Mouse (Mus musculus): ENCODE results near the gene Bpifb6. TPM values are rescaled to one million over a fixed set of nuclear protein-coding genes. Genes with fewer than 3 reads are reported as not detected.

Bpifb6 gene
- total RNA-seq (2017), result 0.74 TPM in 1 of 2 replicates, not detected in the other

DNA sequence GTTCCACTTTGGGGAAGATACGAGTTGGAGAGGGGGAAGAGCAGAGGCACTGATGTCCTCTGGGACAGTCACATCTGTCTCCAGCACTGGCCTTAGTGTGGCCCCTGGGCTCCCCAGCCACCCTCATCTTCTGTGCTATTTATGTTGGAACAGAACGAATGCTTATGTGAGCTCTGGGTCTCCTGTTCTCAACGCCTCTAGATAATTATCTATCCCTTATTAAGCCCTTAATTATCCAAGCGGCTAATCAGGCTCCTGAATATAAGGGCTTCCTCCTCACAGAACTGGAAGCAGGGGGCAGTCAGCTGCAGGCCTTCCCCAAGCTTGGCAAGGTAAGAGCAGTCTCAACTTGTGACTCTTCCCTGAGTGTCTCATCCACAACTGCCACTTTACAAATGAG, at the start of gene Bpifb6:
Bpifb6 (plus strand) TSS at position 301 of the 400 bp plus-strand sequence.
- ATAC-seq (ENCODE audit: extremely low read depth, insufficient number of reproducible peaks, low FRiP score, poor library complexity, severe bottlenecking), result no peak

DNA sequence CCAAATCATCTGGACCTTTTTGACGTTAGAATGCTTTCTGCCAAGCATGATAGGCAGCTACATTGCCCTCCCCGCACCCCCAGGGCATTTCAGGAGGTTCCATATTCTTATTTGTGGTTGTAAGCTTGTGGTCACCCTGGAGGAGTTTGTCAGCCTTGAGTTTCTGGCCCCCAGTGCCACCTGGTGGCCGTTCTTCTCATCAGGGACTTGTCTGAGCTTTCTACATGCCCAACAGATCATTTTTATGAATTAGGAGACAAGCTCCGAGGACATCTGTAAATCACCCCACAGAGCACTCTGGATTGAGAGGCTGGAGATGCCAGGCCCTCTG, 49.2 kb upstream of the Bpifb6 start:
- no peak for ATAC-seq (ENCODE audit: extremely low read depth, insufficient number of reproducible peaks, low FRiP score, poor library complexity, severe bottlenecking)

DNA sequence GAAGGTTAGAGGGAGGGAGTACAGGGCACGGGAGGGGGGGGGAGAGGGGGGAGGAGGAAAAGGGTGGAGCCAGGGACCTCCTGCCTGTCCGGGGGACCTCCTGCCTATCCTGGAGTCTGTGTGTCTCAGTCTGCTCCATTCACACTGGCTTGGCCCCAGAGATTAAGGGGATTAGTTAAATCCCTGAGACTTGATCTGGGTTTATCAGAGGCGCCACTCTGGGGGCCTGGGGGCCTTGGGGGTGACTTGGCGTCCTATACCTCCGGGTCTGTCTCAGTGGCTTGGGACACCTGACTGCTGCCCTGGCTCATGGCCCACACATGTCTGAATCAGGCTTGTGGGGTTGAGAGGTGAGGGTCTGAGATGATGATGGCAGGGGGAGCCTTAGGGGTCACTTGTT, 46.6 kb upstream of the Bpifb6 start:
- ATAC-seq (ENCODE audit: extremely low read depth, insufficient number of reproducible peaks, low FRiP score, poor library complexity, severe bottlenecking), result no peak

DNA sequence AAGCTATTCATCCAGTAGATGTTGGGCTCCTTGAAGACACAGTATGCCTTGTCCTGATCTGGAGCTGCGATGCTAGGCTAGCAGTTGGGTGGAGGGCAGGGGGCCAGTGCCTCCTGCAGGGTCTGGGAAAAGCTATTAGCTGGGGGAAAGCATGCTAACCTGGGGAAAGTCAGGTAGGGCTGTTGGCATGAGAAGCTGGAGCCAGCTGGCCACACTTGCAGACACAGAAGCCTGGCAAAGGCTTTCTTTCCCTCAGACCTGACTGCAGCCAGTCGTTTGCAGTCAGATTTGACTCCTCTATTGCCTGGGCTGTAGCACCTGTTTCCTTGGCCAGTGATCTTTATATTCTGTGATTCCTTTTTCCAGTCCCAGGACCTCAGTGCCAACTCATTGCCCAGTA, 40.6 kb upstream of the Bpifb6 start:
- no peak for ATAC-seq (ENCODE audit: extremely low read depth, insufficient number of reproducible peaks, low FRiP score, poor library complexity, severe bottlenecking)

DNA sequence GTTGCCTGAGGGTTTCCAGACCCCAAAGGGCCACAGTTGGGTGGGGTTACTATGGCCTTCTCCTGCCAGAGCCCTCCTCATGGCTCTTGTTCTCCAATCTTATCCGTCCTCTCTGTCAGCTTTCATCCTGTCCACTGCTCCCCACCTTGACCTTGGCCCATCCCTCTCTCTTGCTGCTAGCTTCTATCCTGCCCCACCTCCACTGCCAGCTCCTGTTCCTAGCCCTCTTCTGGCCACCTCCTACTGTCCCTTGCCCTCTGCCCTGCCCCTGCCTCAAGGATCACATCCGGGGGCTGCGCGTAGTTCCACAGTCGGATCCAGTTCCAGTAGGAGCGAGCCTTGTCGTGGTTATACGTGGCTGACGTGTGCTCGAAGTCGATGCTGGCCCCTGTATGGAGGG, 39.9 kb upstream of the Bpifb6 start:
- ATAC-seq (ENCODE audit: extremely low read depth, insufficient number of reproducible peaks, low FRiP score, poor library complexity, severe bottlenecking), result no peak

DNA sequence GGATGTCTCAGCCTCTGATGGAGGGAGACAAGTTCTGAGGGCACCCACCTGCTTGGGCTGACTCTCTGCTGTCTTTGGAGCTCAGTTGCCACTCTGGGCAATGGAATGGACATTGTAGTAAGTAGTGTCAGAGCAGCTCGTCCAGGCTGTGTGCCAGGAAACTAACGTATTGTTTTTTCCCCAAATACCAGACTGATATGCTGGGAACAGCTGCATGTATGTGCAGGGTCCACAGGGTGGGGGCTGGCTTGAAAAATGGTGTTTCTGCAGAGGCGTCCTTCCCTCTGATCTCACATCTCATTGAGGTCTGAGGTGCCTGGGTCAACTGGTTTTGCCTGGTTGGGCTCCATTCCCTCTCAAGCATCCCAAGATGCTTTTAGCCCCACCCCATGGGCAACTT, 39.5 kb upstream of the Bpifb6 start:
- ATAC-seq (ENCODE audit: extremely low read depth, insufficient number of reproducible peaks, low FRiP score, poor library complexity, severe bottlenecking), result no peak

DNA sequence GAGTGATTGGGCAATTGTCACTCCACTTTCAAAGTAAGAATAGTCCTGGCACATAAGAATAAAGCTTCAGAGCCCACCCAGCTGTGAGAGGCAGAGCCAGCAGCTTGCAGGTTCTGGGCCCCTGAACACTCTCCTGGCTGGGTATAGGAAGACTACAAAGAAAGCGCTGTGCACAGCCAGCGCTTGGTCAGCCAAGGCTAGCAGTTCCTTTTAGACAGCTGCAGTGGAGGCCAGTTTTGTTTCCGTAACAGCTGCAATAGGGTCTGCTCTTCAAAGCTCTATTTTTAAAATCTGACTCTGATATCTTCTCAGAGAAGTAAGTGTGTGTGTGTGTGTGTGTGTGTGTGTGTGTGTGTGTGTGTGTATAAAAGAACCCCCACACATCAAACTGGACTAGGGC, 38.2 kb upstream of the Bpifb6 start:
- ATAC-seq (ENCODE audit: extremely low read depth, insufficient number of reproducible peaks, low FRiP score, poor library complexity, severe bottlenecking), result no peak

DNA sequence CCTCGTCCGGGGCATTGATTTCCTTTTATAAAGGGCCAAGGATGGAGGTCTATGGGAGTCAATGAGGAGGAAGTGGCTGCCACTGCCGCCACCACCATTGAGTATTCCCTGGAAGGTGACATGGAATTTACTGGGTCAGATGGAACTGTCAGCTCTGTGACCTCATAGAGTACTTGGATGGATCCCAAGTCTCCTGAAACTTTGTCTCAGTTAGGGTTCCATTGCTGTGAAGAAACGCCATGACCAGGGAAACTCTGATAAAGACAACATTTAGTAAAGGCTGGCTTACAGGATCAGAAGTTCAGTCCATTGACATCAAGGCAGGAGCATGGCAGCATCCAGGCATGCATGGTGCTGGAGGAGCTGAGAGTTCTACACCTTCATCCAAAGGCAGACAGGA, 29.2 kb upstream of the Bpifb6 start, which contains the start of gene Sun5:
Sun5 (minus strand) TSS at position 101 of the 400 bp plus-strand sequence.
- no peak for ATAC-seq (ENCODE audit: extremely low read depth, insufficient number of reproducible peaks, low FRiP score, poor library complexity, severe bottlenecking)

DNA sequence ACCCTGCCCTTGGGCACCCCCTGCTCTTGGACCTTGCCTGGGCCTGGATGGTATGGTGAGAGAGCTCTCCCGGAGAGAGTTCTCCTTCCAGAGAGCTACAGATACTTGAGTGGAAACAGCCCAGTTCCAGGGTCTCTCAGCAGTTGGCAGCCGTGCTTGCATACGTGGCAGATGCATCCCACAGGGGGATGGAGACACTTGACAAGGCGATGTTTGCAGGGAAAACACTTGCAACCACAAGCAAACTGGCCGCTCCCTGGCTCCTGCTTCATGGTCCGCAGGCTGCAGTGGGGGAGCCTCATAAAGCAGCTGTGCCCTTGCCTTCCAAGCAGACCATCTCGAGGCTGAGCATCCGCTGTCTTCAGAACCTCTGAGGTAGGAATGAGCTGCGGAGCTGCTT, 25.4 kb upstream of the Bpifb6 start, which contains the start of gene Bpifb2:
Bpifb2 (plus strand) TSS at position 301 of the 400 bp plus-strand sequence.
- no peak for ATAC-seq (ENCODE audit: extremely low read depth, insufficient number of reproducible peaks, low FRiP score, poor library complexity, severe bottlenecking)

DNA sequence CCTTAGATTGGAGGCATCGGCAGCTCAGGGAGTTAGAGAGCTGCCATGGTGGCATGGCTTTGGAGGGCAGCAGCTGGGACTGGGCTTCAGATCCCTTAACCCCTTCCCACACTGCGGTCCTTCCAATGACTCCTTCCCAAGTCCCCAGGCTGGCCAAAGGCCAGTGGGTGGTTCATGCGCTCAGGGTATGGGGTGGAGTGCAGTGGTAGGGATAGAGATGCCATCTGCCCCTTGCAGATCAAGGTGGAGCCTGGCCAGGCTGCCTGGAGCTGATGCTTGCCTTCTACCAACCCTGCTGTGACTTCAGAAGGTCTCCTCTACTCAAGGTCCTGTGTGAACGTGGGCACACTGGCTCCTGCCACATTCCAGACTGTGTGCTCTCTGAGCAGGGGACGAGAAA, 1.1 kb upstream of the Bpifb6 start:
- ATAC-seq (ENCODE audit: extremely low read depth, insufficient number of reproducible peaks, low FRiP score, poor library complexity, severe bottlenecking), result no peak

DNA sequence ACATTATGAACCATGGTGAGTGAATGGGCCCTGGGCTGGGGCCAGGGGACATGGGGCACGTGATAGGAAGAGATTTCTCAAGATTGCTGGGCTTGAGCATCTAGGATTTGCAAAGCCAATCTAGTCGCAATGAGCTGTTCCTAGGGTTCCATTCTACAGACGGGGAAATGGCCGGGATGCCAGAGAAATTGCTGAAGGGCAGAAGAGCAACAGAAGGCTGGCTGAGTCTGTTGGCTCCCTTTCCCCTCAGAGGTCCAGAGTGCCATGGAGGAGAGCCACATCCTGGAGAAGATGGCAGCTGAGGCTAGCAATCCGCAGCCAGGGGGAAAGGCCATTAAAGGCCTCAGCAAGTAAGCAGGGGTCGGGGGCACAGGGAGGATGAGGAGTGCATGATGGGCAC, 2.5 kb downstream of the Bpifb6 start:
- ATAC-seq (ENCODE audit: extremely low read depth, insufficient number of reproducible peaks, low FRiP score, poor library complexity, severe bottlenecking), result no peak

DNA sequence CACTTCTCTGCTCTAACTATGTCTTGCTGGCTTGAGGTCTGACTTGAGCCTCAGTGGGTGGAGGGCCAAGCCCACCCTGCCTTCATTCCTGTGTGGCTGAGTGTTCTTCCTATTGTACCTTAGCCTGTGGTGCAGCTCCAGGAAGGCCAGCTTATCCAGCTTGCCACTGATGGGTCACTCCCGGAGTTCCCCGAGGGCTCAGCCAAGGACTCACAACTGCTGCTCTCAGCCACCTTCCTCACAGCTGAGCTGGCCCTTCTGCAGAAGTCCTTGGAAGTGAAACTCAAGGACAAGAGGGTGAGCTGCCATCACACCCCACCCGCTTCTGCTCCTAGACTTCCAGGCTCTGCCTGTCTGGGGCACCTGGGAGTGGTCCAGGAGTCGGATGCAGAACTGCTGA, 6.4 kb downstream of the Bpifb6 start:
- no peak for ATAC-seq (ENCODE audit: extremely low read depth, insufficient number of reproducible peaks, low FRiP score, poor library complexity, severe bottlenecking)

DNA sequence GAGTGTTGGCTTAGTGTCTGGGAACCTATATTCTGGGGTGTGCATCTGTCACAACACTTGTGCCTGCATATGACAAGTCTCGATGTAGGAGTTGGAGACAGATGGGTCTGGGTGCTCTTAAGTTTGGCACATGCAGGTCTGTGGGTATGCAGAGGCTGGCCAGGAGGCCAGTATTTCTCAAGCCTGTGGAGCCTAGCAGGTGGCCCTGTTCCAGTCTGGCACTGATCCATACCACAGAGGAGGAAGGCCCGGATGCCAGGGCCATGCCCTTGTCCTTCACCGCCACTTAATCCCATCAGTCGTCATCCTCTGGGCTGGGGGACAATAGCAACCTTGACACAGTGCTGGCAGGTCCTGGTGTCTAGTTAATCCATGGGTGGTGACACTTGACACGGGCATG, 14.0 kb downstream of the Bpifb6 start:
- no peak for ATAC-seq (ENCODE audit: extremely low read depth, insufficient number of reproducible peaks, low FRiP score, poor library complexity, severe bottlenecking)

DNA sequence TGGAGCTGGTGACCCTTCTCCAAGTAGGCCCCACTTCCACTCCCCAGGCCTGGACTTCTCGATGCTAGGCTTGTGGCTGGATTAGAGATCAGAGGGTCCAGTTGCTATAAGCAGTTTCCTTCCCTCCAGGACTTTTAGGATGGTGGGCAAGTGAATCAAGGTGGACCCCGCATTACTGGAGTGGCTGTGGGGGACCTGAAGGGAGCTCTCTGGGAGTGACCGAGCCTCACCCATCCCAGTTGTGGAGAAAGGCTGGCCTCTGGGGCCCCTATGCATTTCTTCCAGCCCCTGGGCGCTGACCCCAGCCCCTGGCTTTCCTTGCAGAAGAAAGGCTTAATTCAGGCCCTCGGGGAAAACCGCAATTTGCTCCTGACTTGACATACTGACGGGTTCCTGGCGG, 17.7 kb downstream of the Bpifb6 start, which contains the start of gene Bpifb3:
Bpifb3 (plus strand) TSS at position 301 of the 400 bp plus-strand sequence.
- ATAC-seq (ENCODE audit: extremely low read depth, insufficient number of reproducible peaks, low FRiP score, poor library complexity, severe bottlenecking), result no peak

DNA sequence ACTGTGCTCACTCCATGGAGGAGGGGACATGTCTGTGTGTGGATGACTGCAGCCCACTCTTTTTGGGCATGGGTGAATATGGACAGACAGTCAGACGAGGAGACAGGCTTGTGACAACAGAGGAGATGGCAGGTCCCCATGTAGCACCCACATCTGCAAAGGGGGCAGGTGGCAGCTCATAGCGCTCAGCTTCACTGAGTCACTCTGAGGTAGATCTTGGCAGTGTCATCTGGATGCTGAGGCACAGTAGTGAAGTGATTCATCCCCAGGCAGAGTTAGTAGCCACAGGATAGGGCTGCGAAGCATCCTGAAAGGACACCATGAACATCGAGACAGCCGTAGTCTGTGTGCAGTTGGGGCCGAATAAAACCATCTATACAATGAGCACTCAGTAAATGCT, 21.1 kb downstream of the Bpifb6 start:
- ATAC-seq (ENCODE audit: extremely low read depth, insufficient number of reproducible peaks, low FRiP score, poor library complexity, severe bottlenecking), result no peak

DNA sequence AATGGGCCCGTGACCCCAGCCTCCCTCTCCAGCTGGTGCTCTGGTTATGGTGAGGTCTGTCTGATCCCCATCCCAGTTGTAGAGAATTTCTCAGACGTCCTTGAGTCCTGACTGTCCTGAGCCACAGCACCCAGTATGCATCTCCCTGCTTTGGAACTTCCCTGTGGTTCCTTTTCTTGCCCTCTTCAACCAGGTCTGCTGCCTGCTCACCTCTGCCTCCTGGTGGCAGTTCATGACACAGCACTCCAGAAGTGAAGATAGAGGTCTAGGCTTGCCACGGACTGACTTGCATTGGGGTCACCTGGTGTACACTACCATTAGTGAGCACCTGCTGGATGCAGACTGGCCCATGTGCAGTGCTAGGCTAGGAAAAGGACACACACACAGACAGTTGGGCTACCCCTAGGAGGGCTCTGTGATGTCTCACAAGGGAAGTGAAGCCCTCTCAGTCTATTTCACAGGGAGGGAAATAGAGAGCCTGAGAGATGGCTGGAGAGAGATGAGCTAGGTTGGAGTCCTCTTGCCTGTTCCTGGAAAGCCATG, 29.8 kb downstream of the Bpifb6 start:
- no peak for ATAC-seq (ENCODE audit: extremely low read depth, insufficient number of reproducible peaks, low FRiP score, poor library complexity, severe bottlenecking)

DNA sequence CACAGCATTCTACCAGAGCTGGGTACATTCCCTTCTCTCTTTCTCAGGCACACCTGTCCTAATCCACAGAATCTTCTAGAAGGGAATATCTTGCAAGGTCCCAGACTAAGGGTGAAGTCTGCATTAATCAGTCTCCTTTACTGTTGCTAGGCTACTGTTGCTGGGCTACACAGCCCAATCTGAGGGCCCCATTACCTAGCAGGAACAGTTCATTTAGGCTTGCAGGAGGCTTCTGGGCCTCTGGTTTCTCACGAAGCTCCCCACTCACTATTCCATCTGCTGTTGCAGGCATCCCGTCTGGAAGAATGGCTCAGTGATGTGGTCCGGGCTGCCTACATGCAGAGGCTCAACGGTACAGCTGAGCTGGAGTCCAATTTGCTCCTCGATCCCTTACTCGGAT, 30.9 kb downstream of the Bpifb6 start:
- no peak for ATAC-seq (ENCODE audit: extremely low read depth, insufficient number of reproducible peaks, low FRiP score, poor library complexity, severe bottlenecking)

DNA sequence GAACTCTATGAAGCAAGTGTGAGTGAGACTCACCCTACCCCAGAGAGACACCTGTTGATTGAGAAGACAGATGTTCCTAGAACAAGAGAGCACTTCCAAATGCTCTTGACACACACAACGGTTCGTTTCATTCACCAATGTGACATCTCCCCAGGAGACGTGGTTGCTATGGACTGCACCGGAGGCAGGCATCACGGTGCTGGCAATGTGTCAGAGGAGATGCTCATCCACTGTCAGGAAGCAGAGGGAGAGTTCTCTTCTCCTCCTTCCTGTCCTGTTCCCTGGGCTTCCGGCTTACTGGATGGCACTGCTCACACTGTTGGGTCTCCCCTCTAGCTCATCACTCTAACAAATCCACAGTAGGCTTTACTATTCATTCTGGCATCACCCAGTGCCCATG, 33.1 kb downstream of the Bpifb6 start:
- no peak for ATAC-seq (ENCODE audit: extremely low read depth, insufficient number of reproducible peaks, low FRiP score, poor library complexity, severe bottlenecking)

DNA sequence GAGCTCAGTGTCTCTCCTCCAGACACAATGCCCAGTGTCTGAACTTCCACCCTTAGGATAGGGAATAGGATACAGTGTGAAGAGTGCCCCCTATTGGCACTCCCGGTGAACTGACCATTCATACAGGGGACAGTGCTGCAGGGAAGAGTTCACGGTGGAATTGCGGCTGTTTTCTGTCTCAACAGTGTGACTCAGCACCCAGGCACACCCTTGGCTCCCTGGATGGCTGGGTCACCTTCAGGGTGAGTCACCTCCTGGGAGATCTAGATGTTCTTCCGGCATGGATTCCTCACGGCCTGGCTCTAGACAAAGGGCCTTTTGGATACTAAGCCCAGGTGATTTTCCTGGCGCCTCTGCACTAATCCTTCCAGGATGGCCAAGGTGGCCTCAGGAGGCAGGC, 35.2 kb downstream of the Bpifb6 start:
- ATAC-seq (ENCODE audit: extremely low read depth, insufficient number of reproducible peaks, low FRiP score, poor library complexity, severe bottlenecking), result no peak

DNA sequence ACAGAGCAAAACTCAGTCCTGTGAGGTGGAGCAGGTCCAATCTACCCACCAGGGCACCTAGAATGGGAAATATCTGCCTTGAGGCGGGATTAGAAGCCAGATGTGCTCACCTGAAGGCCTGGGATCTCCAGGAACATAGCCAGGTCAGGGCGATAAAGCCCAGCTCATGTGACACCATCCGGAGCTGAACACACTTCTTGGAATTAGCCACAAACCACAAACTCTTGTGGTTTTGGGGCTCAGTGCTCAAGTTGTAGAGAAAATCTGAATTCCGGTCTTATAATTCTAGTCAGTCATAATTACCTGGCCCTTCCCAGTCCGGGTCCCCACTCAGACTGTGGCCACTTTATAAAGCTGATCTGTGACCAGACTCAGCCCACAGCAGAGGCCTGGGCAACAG, 37.7 kb downstream of the Bpifb6 start, which contains the start of gene Bpifb4:
Bpifb4 (plus strand) TSS at position 370 of the 400 bp plus-strand sequence.
- ATAC-seq (ENCODE audit: extremely low read depth, insufficient number of reproducible peaks, low FRiP score, poor library complexity, severe bottlenecking), result no peak

DNA sequence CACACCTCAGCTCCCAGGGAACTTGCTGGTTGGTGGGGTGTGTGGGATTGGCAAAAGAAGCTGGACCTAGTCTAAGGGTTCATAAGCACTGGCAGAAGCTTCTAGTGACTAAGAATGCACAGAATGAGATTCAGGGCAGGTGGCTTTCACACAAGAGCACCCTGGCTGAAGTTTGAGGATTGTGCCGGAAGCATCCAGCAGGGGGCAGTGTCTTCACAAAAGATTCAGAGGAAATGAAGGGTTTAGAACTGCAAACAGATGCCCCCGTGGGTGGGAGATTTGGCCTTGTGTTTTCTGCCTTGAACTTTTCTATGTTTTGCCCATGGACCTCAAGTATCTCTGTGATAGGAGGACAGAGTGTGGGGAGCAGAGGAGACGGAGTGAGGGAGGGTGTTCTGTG, 43.3 kb downstream of the Bpifb6 start:
- ATAC-seq (ENCODE audit: extremely low read depth, insufficient number of reproducible peaks, low FRiP score, poor library complexity, severe bottlenecking), result no peak
